Mouse (Mus musculus): Measurements from ENCODE around the gene Hmcn1. TPM values are rescaled to one million over a fixed set of nuclear protein-coding genes. Genes with fewer than 3 reads are reported as not detected.

Hmcn1 gene
- total and polyA plus RNA-seq, 3 experiments = 11.9 to 23.5 (median 13.7) TPM

GRCm38 (mm10) chr1:150566287-150566686 lies 426.9 kb downstream of the Hmcn1 start:
- Histone ChIP-seq H3K27ac (no peak overlapping the region), H3K4me3 (no peak overlapping the region), H3K36me3 (ENCODE audit: control insufficient read depth, insufficient read depth, low read length) (no peaks in the 10 kb centered on the region; the same call in 1 of the 2 replicates), H3K9ac (ENCODE audit: low read depth, low read length) (no peak overlapping the region), H3K27me3 (ENCODE audit: control insufficient read depth, insufficient read depth, low read length) (no peaks in the 10 kb centered on the region), H3K4me1 (ENCODE audit: control insufficient read depth, insufficient read depth, low read length) (no peaks in the 10 kb centered on the region), H3K79me2 (replicated peaks; ENCODE audit: control insufficient read depth, insufficient read depth, low read length) (no peaks in the 10 kb centered on the region)
- no peak for DNase-seq
- WGBS = 81% methylated on average over 4 of the region's 4 CpGs
- no peak for TF ChIP-seq CTCF (IDR thresholded peaks at IDR 0.05)
- no peak for TF ChIP-seq EP300 (IDR thresholded peaks at IDR 0.05; ENCODE audit: insufficient read depth, low read depth, low read length)
- intact Hi-C loops (cut with DNase I) = no loop called here

- H3K9ac ChIP-seq (ENCODE audit: low read depth, low read length) = no peak overlapping the region
- no peaks in the 10 kb centered on the region for H3K36me3 ChIP-seq (ENCODE audit: control insufficient read depth, insufficient read depth, low read length)
- no peak overlapping the region for H3K27ac ChIP-seq
- no peaks in the 10 kb centered on the region for H3K27me3 ChIP-seq (ENCODE audit: control insufficient read depth, insufficient read depth, low read length)
- H3K79me2 ChIP-seq (replicated peaks; ENCODE audit: control insufficient read depth, insufficient read depth, low read length) = no peaks in the 10 kb centered on the region
- intact Hi-C loops (cut with DNase I) = no loop called here
- no peak for DNase-seq
- TF ChIP-seq EP300 (IDR thresholded peaks at IDR 0.05; ENCODE audit: insufficient read depth, low read depth, low read length) = no peak
- no peak for TF ChIP-seq POLR2A (IDR thresholded peaks at IDR 0.05; ENCODE audit: insufficient read depth, low read depth, low read length)
- no peak for TF ChIP-seq CTCF (IDR thresholded peaks at IDR 0.05)
- no peak overlapping the region for H3K4me3 ChIP-seq
- WGBS = 72% methylated on average over 3 of the region's 3 CpGs
- H3K4me1 ChIP-seq (ENCODE audit: control insufficient read depth, insufficient read depth, low read length) = no peaks in the 10 kb centered on the region
These were observed 436.6 kb downstream of the Hmcn1 start for GRCm38 (mm10) chr1:150556621-150557020.

- no peaks in the 10 kb centered on the region for H3K79me2 ChIP-seq (replicated peaks; ENCODE audit: control insufficient read depth, insufficient read depth, low read length)
- H3K27ac ChIP-seq = no peak overlapping the region
- H3K4me3 ChIP-seq = no peak overlapping the region
- H3K4me1 ChIP-seq (ENCODE audit: control insufficient read depth, insufficient read depth, low read length) = no peaks in the 10 kb centered on the region
- no peak for TF ChIP-seq POLR2A (IDR thresholded peaks at IDR 0.05; ENCODE audit: insufficient read depth, low read depth, low read length)
- no peak for TF ChIP-seq CTCF (IDR thresholded peaks at IDR 0.05)
- TF ChIP-seq EP300 (IDR thresholded peaks at IDR 0.05; ENCODE audit: insufficient read depth, low read depth, low read length) = no peak
- DNase-seq = no peak
- intact Hi-C loops (cut with DNase I) = no loop called here
- 65% methylated on average over 1 of the region's 1 CpGs for WGBS
- no peaks in the 10 kb centered on the region for H3K36me3 ChIP-seq (ENCODE audit: control insufficient read depth, insufficient read depth, low read length)
- no peak overlapping the region for H3K9ac ChIP-seq (ENCODE audit: low read depth, low read length)
- H3K27me3 ChIP-seq (ENCODE audit: control insufficient read depth, insufficient read depth, low read length) = no peaks in the 10 kb centered on the region
These were observed 441.8 kb downstream of the Hmcn1 start for GRCm38 (mm10) chr1:150551390-150551789.

- intact Hi-C loops (cut with DNase I) = no loop called here
These were observed 446.8 kb downstream of the Hmcn1 start for GRCm38 (mm10) chr1:150546463-150546862.

GRCm38 (mm10) chr1:150540267-150540666 lies 453.0 kb downstream of the Hmcn1 start:
- no peak for DNase-seq
- TF ChIP-seq EP300 (IDR thresholded peaks at IDR 0.05; ENCODE audit: insufficient read depth, low read depth, low read length) = 0 out of 2 replicates have a peak, but pooled peaks have one; percentile 61
- TF ChIP-seq POLR2A (IDR thresholded peaks at IDR 0.05; ENCODE audit: insufficient read depth, low read depth, low read length) = no peak
- peak; percentile 75 for TF ChIP-seq CTCF (IDR thresholded peaks at IDR 0.05)
- H3K79me2 ChIP-seq (replicated peaks; ENCODE audit: control insufficient read depth, insufficient read depth, low read length) = no peaks in the 10 kb centered on the region
- H3K9ac ChIP-seq (ENCODE audit: low read depth, low read length) = no peak overlapping the region
- intact Hi-C loops (cut with DNase I) = loop anchor here (1.0 to 5.0 kb wide), 3 partner anchors 51 to 469 kb away; no protein-coding TSS in a partner anchor
- no peak overlapping the region for H3K27ac ChIP-seq
- WGBS = 7% methylated on average over 5 of the region's 5 CpGs
- no peaks in the 10 kb centered on the region for H3K27me3 ChIP-seq (ENCODE audit: control insufficient read depth, insufficient read depth, low read length)
- no peaks in the 10 kb centered on the region; the same call in 1 of the 2 replicates for H3K4me1 ChIP-seq (ENCODE audit: control insufficient read depth, insufficient read depth, low read length)
- no peak overlapping the region for H3K4me3 ChIP-seq
- no peaks in the 10 kb centered on the region for H3K36me3 ChIP-seq (ENCODE audit: control insufficient read depth, insufficient read depth, low read length)

More at GRCm38 (mm10) chr1:150546463-150546862, 446.8 kb downstream of the Hmcn1 start:
- Histone ChIP-seq H3K79me2 (replicated peaks; ENCODE audit: control insufficient read depth, insufficient read depth, low read length) (no peaks in the 10 kb centered on the region), H3K4me1 (ENCODE audit: control insufficient read depth, insufficient read depth, low read length) (no peaks in the 10 kb centered on the region), H3K9ac (ENCODE audit: low read depth, low read length) (no peak overlapping the region), H3K36me3 (ENCODE audit: control insufficient read depth, insufficient read depth, low read length) (no peaks in the 10 kb centered on the region), H3K4me3 (no peak overlapping the region), H3K27me3 (ENCODE audit: control insufficient read depth, insufficient read depth, low read length) (no peaks in the 10 kb centered on the region), H3K27ac (no peak overlapping the region)
- TF ChIP-seq CTCF (IDR thresholded peaks at IDR 0.05) (no peak), POLR2A (IDR thresholded peaks at IDR 0.05; ENCODE audit: insufficient read depth, low read depth, low read length) (no peak), EP300 (IDR thresholded peaks at IDR 0.05; ENCODE audit: insufficient read depth, low read depth, low read length) (no peak)
- no peak for DNase-seq
- WGBS = 79% methylated on average over 3 of the region's 3 CpGs

GRCm38 (mm10) chr1:150537410-150538128 lies 455.7 kb downstream of the Hmcn1 start:
- no peak overlapping the region for H3K27ac ChIP-seq
- no peak overlapping the region for H3K9ac ChIP-seq (ENCODE audit: low read depth, low read length)
- H3K79me2 ChIP-seq (replicated peaks; ENCODE audit: control insufficient read depth, insufficient read depth, low read length) = no peaks in the 10 kb centered on the region
- DNase-seq = no peak
- no peaks in the 10 kb centered on the region; the same call in 1 of the 2 replicates for H3K4me1 ChIP-seq (ENCODE audit: control insufficient read depth, insufficient read depth, low read length)
- H3K36me3 ChIP-seq (ENCODE audit: control insufficient read depth, insufficient read depth, low read length) = no peaks in the 10 kb centered on the region
- TF ChIP-seq EP300 (IDR thresholded peaks at IDR 0.05; ENCODE audit: insufficient read depth, low read depth, low read length) (no peak), POLR2A (IDR thresholded peaks at IDR 0.05; ENCODE audit: insufficient read depth, low read depth, low read length) (no peak), CTCF (IDR thresholded peaks at IDR 0.05) (no peak)
- 77% methylated on average over 6 of the region's 6 CpGs for WGBS
- no peak overlapping the region for H3K4me3 ChIP-seq
- intact Hi-C loops (cut with DNase I) = no loop called here
- H3K27me3 ChIP-seq (ENCODE audit: control insufficient read depth, insufficient read depth, low read length) = no peaks in the 10 kb centered on the region

All from heart, adult 2 months (tissue).